14 mouse cellular contexts compared by ENCODE assay signal in genomic region chr1:179571686-179572085, GRCm38 (mm10).
"Had no signal": no experiment of that assay in that cellular context is flagged by ENCODE, and none has a peak within 500 bp of the region (broad histone marks: within the 10 kb centered on the region; RNA-seq: fewer than 3 reads in every experiment).

No protein-coding gene starts in this region.

- H3K36me3 ChIP-seq: neural tube, embryonic 15.5 days; stomach, embryonic 15.5 days had no signal

- DNase-seq: right cerebral cortex, adult 18-20 months; right cerebral cortex, postnatal 14 days; right cerebral cortex, postnatal 25 days; right cerebral cortex, postnatal 4 days; spleen, adult 18-20 months; thymus, adult 18-20 months; thymus, adult 2 months; thymus, postnatal 14 days; thymus, postnatal 25 days; thymus, postnatal 36 days; thymus, postnatal 4 days had no signal

- H3K27ac ChIP-seq: neural tube, embryonic 15.5 days; stomach, embryonic 15.5 days; stomach, postnatal 0 days had no signal

- H3K27me3 ChIP-seq: neural tube, embryonic 15.5 days; stomach, embryonic 15.5 days had no signal

- H3K4me2 ChIP-seq: neural tube, embryonic 15.5 days; stomach, embryonic 15.5 days had no signal

- H3K9me3 ChIP-seq: neural tube, embryonic 15.5 days; stomach, embryonic 15.5 days had no signal

- H3K4me3 ChIP-seq: neural tube, embryonic 15.5 days; stomach, embryonic 15.5 days had no signal

- H3K9ac ChIP-seq: neural tube, embryonic 15.5 days; stomach, embryonic 15.5 days had no signal
